Mouse (Mus musculus) myocyte (in vitro differentiated cells): ENCODE data around the gene Krt9.

ENCODE experiments used
- POLR2A ChIP-seq: IDR thresholded peaks from one replicate; pipeline ENCODE4 v1.6.1; 2011; ENCODE audit warnings: low read depth, mild to moderate bottlenecking, control low read depth, moderate library complexity; ENCODE audit not compliant: insufficient read length
- TCF12 ChIP-seq: IDR thresholded peaks from one replicate; pipeline ENCODE4 v1.6.1; 2011; ENCODE audit warnings: mild to moderate bottlenecking, control low read depth; ENCODE audit not compliant: poor library complexity, insufficient read depth, severe bottlenecking

DNA sequence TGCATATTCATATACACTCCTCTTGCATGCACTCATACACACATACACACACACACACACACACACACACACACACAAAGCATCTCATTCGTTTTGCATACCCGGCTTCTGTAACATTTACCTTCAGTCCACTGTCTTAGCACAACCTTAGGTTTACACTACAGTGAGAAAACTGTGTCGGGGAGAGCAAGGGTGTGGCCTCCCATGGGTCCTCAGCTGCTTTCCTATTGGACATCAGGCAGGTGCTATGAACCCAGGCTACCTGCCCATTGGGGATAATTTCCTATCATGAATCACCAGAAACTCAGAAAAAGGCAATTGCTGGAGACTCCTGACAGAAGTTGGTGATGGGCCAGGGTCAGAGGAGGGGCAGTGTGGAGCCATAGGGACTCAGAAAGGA is 35.7 kb downstream of the Krt9 start:
- TF ChIP-seq TCF12 (no peak), POLR2A (no peak)
